Mouse (Mus musculus): ENCODE results near the gene Ppil4.
"Not testable (repeated sequence)": the region's sequence is repeated elsewhere in the genome, so short reads cannot be mapped to it uniquely, and the experiment has no call there.

Gene Ppil4

DNA sequence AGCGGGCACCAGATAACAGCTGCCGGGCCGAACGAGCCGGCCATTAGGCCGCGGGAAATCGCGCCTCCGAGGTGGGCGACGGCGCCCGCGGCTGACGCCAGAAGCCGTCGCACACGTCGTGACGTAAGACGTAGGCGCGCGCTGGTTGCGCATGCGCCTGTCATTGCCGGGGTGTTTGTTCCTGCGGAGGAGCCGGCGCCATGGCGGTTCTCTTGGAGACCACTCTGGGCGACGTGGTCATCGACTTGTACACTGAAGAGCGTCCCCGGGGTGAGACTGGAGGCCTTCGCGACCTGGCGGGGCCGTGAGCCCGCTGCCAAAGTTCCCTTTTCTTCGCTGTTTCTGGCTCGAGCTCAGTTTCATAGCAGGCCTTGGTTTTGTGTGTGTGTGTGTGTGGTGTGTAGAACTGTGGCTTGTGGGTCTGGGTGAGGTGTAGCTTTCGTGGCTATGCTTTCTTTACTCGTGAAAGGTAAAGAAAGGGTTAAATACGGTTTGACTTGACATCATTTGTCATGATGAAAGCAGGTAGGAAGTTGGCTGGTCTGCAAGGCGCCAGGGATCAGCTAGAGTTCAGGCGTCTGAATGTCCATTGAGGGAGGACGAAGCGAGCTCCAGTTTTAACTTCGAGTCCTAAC lies at the start of gene Ppil4, which contains the start of gene Ginm1:
Gene Ppil4 (plus strand): TSS at position 141 of the 635 bp plus-strand sequence.
Gene Ginm1 (minus strand): TSS at position 74 of the 635 bp plus-strand sequence.
- DNase-seq = peak; percentile 94

DNA sequence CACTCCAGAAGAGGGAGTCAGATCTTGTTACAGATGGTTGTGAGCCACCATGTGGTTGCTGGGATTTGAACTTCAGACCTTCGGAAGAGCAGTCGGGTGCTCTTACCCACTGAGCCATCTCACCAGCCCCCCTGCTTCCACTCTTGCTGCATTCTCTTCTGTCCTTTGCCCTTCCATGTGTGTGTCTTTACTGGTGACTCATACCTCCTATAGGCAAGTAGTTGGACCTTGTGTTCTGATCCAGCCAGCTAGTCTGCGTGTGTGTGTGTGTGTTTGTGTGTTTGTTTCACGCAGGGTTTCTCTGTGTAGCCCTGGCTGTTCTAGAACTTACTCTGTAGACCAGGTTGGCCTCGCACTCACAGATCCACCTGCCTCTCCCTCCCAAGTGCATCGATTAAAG lies 47.2 kb upstream of the Ppil4 start:
- not testable (repeated sequence) for DNase-seq

GRCm38 (mm10) chr10:7748752-7749151 lies 43.9 kb upstream of the Ppil4 start:
- no peak for DNase-seq

- no peak for DNase-seq
Observed at GRCm38 (mm10) chr10:7757544-7757943, 35.1 kb upstream of the Ppil4 start.

DNA sequence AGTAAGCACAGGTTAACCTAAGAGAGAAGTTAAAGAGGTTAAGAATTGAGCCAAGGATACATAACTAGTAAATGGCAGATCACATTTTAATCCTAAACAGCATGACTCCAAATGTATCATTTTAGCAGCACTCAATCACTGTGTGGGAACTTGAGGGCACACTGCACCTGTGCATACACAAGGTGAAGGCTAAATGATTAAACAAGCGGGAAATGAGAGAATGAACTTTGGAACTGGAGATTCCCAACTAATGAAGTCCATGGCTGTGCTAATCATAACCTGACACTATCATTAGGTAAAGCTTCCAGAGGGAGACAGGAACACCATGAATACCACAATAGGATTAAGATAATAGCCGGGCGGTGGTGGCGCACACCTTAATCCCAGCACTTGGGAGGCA lies 20.3 kb upstream of the Ppil4 start:
- no peak for DNase-seq

- DNase-seq = no peak
Observed at GRCm38 (mm10) chr10:7772769-7773168, 19.9 kb upstream of the Ppil4 start.

- no peak for DNase-seq
Observed at GRCm38 (mm10) chr10:7775421-7775820, 17.3 kb upstream of the Ppil4 start.

- DNase-seq = no peak
Observed at GRCm38 (mm10) chr10:7778361-7778760, 14.3 kb upstream of the Ppil4 start.

DNA sequence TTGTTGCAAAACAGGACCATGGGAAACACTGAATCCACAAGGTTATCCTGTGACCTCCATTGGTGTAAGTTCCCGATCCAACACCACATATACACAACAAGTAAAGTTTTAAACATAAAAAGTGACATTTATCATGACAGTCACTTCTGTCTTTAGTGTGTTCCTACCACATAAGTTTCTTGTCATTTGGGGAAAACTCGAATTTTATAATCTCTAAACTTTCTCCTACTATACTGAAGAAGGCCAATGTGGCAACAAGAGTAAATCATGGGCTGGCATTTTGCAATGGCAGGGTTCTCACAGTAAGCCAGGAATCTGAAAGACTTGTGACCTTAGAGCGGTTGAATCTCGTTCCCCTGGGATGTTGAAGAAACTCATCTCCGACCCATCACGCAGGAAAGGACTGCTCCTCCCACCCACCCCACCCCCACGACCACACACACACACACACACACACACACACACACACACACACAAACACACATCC lies 12.9 kb upstream of the Ppil4 start:
- no peak for DNase-seq

DNA sequence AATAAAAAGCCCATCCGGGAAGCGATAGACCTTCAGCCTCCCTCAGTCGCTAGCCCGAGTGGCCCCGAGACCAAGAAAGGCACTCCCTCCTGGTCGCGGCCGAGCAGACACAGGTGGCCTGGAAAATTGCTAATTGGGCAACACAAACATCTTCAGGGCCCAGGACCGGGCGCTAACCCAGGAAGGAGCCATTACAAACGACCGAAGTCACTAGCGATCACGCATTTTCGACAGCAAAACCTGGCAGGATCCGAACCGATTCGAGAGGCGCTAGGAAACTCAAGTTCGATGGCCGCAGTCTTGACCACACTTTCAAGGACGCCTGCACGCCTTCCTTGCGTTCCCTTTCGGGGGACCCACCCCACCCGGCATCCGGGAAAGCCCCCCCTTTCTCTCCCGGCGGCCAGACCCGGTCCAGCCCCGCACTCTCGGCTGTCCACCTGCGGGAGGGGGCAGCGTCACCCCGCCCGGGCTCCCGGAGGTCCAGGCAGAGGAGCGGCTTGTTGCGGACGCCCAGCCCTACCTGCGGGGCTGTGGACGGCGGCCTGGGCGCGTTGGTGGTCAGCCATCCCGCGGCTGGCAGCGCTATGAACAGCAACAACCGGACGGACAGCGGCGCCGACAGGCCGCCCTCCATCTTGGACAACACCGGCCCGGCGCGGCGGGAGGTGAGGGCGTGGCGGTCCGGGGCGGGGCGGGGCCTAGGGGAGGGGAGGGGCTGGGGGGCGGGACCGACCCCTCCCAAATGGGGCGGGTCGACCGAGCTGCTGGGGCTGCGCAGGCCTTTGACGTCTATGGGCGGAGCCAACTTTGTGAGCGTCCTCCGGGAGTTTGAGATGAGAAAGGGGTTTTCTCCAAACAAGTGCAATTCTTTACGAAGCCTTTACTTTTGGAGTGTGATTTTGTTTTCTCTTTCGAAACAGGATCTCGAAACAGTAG lies 12.2 kb upstream of the Ppil4 start:
- peak; percentile 94 for DNase-seq

DNA sequence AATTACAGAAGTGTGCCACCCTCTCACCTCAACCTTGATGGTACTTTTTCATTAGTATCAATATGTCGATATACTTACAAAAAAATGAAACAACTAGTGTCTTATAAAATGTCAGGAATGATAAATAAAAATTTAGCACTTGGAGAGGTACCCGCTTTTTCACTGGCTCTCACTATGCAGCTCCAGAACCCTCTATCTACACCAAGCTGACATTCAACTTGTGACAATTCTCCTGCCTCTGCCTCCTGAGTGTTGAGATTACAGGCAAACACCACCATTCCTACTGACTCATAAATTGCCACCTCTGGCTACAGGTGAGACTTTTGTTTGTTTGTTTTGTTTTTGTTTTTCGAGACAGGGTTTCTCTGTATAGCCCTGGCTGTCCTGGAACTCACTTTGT lies 11.5 kb upstream of the Ppil4 start:
- no peak for DNase-seq

- no peak for DNase-seq
Observed at GRCm38 (mm10) chr10:7787319-7787718, 5.4 kb upstream of the Ppil4 start.

DNA sequence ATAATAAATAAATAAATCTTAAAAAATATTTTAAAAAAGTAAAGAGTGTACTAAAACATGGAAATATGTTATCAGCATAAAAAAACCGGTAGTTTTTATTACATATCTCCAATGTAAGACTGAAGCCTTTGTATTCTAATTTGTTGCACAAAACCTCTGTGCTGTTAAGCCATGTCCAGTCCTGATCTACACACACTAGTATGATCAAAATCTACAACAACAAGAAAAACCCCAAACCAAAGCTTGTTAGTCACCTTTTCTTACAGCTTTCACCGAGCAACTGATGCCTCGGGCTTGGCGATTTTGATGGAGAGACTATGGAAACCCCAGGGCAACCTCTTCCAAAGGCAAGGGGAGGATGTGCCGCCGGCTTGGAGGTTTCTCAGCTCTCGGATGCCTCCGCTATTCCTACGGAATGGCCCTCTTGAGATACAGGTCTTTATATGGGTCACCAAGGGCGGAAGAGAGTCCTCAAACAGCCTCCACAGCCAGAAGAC lies 389 bp upstream of the Ppil4 start:
- DNase-seq = no peak

DNA sequence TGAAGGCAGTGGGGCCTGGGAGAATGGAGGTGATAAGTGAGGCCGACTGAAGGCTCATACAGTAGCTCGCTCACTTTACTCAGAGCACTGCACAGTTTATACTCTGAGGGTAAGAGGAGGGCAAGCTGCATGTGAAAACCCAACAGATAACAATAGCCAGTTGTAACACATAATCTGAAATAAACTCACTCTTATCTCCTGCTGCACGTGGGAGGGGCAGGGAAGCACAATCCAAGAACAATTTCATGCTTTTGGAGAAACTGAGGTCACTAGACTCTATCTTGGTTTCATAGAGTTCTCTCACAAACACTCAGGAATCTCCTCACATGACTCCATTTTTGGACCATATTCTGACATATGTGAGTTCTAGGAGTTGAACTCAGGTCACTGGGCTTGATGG lies 8.6 kb downstream of the Ppil4 start:
- no peak for DNase-seq

DNA sequence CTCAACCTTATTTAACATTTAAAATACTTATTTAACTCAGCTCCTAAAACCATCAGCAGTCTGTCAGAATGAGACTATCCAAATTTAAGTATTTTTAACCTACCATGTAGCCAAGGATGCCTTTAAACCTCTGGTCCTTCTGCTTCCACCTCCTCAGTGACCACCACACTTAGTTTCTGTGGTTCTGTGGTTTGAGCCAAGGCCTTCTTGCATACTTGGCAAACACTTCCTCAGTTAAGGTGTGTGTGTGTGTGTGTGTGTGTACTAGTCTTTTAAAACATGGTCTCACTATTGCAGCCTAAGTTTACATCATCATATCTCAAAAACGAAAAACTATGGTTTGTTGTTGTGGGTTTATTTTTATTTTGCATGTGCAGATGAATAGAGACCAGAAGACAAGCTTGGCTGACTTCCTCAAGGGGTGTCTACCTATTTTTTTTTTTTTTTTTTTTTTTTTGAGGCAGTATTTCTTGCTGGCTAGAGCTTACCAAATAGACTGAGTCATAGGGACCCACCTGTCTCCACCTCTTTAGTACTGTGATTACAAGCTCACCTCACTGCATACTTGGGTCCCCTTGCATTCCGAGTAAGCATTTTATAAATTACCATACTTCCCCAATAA lies 9.9 kb downstream of the Ppil4 start:
- no peak for DNase-seq

DNA sequence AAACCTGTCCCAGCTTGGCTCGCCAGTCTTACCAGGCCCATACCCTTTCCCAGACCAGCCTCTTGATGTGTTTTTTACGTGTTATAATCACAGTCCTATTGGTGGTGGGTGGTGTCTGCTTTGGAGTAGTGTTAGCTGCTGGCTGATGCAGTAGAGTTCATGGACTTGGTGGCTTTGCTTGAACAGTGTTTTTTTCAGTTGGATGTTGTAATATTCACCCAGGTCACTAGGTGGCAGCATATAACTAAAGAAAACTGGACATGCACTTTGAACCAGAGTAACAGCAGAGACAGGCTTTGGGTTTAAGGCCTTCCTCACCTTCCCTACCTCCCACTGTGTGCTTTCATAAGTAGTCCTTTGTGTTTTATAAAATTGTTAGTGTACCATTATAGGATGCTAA lies 17.2 kb downstream of the Ppil4 start:
- peak; percentile 74 for DNase-seq

DNA sequence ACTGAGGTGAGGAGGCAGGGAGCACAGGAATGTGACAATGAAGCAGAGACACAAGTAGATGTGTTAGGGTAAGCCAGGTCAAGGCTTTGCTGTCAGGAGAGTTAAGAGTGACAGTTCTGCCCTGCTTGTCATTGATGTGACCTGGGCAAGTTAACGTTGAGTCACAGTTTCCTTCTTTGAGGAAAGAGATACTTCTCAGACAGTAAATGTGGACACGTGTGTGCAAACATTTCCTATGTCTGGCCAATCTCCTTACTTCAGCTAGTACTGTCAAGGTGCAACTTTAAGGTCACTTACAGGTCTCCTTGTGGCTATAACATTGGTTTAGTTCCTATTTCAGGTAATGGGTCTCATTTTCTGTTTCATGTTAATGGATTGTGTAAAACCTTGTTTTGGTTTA lies 23.8 kb downstream of the Ppil4 start:
- DNase-seq = no peak

- no peak for DNase-seq
Observed at GRCm38 (mm10) chr10:7818676-7819075, 26.0 kb downstream of the Ppil4 start.

- no peak for DNase-seq
Observed at GRCm38 (mm10) chr10:7819156-7819555, 26.5 kb downstream of the Ppil4 start.

DNA sequence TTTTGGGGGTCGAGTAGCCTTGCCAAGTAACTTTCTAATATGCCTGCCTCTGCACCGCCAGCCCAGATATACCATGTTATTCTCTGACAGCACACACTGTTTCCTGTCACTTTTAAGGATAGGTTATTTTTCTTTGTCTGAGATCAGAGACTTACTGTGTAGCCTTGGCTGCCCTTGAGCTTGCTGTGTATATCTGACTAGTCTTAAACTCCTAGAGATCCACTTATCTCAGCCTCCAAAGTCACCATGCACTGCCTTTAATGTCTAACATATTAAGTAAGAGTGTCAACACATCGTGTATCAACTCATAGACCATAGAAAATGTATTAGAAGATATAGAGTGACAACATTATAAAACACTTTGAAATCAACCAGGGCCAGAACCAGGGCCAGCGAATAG lies 26.9 kb downstream of the Ppil4 start:
- no peak for DNase-seq

DNA sequence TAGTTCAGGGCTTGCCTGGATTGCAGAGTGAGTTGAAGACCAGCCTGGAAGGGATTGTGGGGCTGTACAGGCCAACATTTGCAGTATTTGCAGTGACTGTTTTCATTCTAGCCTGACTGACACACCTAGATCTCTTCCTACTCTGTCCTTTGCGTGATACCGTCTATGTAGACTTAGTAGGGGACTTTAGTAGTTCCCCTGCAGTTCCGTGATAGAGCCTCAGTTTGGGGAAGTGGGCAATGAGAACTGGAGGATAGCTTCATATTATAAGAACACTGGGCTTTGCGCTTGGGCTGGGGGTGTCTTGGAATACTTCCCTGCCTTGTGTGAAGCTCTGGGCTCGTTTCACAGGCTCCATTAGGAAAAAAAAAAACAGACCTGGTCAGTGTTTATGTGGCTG lies 27.5 kb downstream of the Ppil4 start:
- no peak for DNase-seq

DNA sequence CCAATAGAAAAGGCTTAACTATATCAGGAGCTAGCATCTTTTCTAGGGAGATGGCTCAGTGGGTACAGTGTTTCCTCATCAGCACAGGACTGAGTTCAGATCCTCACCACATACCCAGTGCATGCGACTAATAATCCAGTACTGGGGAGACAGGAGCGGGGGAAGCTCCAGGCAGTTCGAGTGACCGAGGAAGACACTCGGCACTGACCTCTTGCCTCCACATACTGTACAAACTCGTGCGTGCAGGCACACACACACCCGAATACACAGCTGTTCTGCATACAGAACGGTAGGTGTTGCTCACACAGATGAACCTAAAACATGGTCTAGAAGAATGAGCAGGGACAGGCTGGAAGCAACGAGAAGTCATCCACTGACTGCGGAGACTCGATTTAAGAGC lies 29.3 kb downstream of the Ppil4 start:
- no peak for DNase-seq

DNA sequence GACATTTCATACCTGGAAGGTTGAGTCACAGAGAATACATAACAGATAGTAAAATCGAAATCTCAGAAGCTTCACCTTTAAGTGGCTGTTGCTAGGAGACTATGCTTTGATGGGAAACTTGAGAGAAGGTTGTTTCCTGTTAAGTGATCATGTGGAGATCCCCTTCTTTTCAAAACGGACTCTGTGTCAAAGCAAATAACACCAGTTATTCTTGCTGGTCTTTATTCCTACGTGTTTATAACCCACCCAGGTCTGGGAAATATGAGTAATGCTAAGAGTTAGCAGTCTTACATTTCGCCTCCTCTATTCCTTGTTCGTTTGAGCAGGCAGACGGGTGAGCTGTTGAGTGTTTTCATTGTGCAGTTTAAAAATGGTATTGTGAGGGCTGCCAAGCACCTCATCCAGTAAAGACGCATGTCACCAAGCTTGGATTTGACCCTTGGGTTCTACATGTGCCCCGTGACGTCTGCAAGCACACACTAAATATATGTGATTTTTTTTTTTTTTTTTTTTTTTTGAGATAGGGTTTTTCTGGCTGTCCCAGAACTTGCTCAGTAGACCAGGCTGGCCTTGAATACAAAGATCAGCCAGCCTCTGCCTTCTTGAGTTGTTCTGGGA lies 32.1 kb downstream of the Ppil4 start:
- no peak for DNase-seq

All from kidney, postnatal 14 days (tissue).